Mouse (Mus musculus) adrenal gland, adult 2 months (tissue): ENCODE data around the gene Palm. TPM values are rescaled to one million over a fixed set of nuclear protein-coding genes. Genes with fewer than 3 reads are reported as not detected.

Source experiments
- microRNA-seq, 2 experiments: library from miRNA; unstranded; fragments of <30 nt; microRNA quantifications; one replicate each; pipeline ENCODE4 v1.2.0; 2021
- polyA plus RNA-seq: library from polyadenylated mRNA; depleted of rRNA; stranded (reverse); fragments of >200 nt; gene quantifications from 2 replicates; pipeline ENCODE4 v1.2.3, GENCODE M21; 2012; rRNA removed
- total RNA-seq, 2 experiments: library from RNA; stranded (reverse); gene quantifications; 2 replicates each; pipeline ENCODE4 v1.2.3; 2021

The Palm gene
- total and polyA plus RNA-seq, 3 experiments = 68.1 to 138 (median 105) TPM

Small RNA genes lying within 50 kb of the gene (microRNA-seq; reads per million reads assigned to microRNA genes)
- gene Mir6910 = 0 reads per million in 2 experiments

Other genes with a start within 250 kb of the Palm start
Only the 30 nearest of the 34 such genes appear.
- under 1 TPM; 0.10 to 0.14 TPM for gene C2cd4c, start 179.5 kb upstream of the Palm start, total RNA-seq
- 0.12 and 0.25 TPM in 2 replicates for gene C2cd4c, start 179.5 kb upstream of the Palm start, polyA plus RNA-seq
- gene Shc2, start 155.7 kb upstream of the Palm start, total RNA-seq = 1 to 10 TPM; 2.0 to 6.7 TPM
- gene Shc2, start 155.7 kb upstream of the Palm start, polyA plus RNA-seq = 4.8 and 9.1 TPM in 2 replicates
- gene Odf3l2, start 147.8 kb upstream of the Palm start, total RNA-seq = not detected
- not detected in 2 replicates for gene Odf3l2, start 147.8 kb upstream of the Palm start, polyA plus RNA-seq
- gene Madcam1, start 129.0 kb upstream of the Palm start, total RNA-seq = not detected
- gene Madcam1, start 129.0 kb upstream of the Palm start, polyA plus RNA-seq = 0.46 TPM in 1 of 2 replicates, not detected in the other
- gene Tpgs1, start 124.2 kb upstream of the Palm start, total RNA-seq = 10 to 100 TPM; 29.5 to 40.7 TPM
- 147 and 149 TPM in 2 replicates for gene Tpgs1, start 124.2 kb upstream of the Palm start, polyA plus RNA-seq
- gene Cdc34, start 111.4 kb upstream of the Palm start, total RNA-seq = 100 to 1,000 TPM in 1 of 2 experiments, 10 to 100 TPM in 1; 87.7 to 122 TPM
- 174 and 205 TPM in 2 replicates for gene Cdc34, start 111.4 kb upstream of the Palm start, polyA plus RNA-seq
- gene Gzmm, start 104.6 kb upstream of the Palm start, total RNA-seq = 1 to 10 TPM; 1.0 to 2.2 TPM
- gene Gzmm, start 104.6 kb upstream of the Palm start, polyA plus RNA-seq = 0.52 and 0.55 TPM in 2 replicates
- gene Bsg, start 89.1 kb upstream of the Palm start, total RNA-seq = 100 to 1,000 TPM; 588 to 674 TPM
- 314 and 321 TPM in 2 replicates for gene Bsg, start 89.1 kb upstream of the Palm start, polyA plus RNA-seq
- gene Hcn2, start 76.9 kb upstream of the Palm start, total RNA-seq = 1 to 10 TPM; 5.9 to 6.0 TPM
- gene Hcn2, start 76.9 kb upstream of the Palm start, polyA plus RNA-seq = 20.2 and 27.8 TPM in 2 replicates
- 10 to 100 TPM; 55.4 to 62.8 TPM for gene Polrmt, start 47.0 kb upstream of the Palm start, total RNA-seq
- 87.6 and 89.0 TPM in 2 replicates for gene Polrmt, start 47.0 kb upstream of the Palm start, polyA plus RNA-seq
- gene Fgf22, start 38.5 kb upstream of the Palm start, total RNA-seq = not detected
- gene Fgf22, start 38.5 kb upstream of the Palm start, polyA plus RNA-seq = 0.18 and 0.68 TPM in 2 replicates
- 10 to 100 TPM; 51.6 to 51.8 TPM for gene Rnf126, start 26.6 kb upstream of the Palm start, total RNA-seq
- 222 and 226 TPM in 2 replicates for gene Rnf126, start 26.6 kb upstream of the Palm start, polyA plus RNA-seq
- 10 to 100 TPM in 1 of 2 experiments, 1 to 10 TPM in 1; 10.0 to 37.2 TPM for gene Fstl3, start 16.3 kb upstream of the Palm start, total RNA-seq
- gene Fstl3, start 16.3 kb upstream of the Palm start, polyA plus RNA-seq = 47.0 and 74.7 TPM in 2 replicates
- gene Prss57, start 2.6 kb upstream of the Palm start, total RNA-seq = under 1 TPM in 1 of 2 experiments, not detected in 1; 0.21 TPM
- 0.28 TPM in 1 of 2 replicates, not detected in the other for gene Prss57, start 2.6 kb upstream of the Palm start, polyA plus RNA-seq
- gene Misp, start 27.4 kb downstream of the Palm start, total RNA-seq = under 1 TPM; 0.31 to 0.32 TPM
- gene Misp, start 27.4 kb downstream of the Palm start, polyA plus RNA-seq = 0.03 and 0.10 TPM in 2 replicates
- 100 to 1,000 TPM; 217 to 332 TPM for gene Ptbp1, start 60.9 kb downstream of the Palm start, total RNA-seq
- 175 and 259 TPM in 2 replicates for gene Ptbp1, start 60.9 kb downstream of the Palm start, polyA plus RNA-seq
- under 1 TPM; 0.62 to 0.63 TPM for gene Prtn3, start 80.9 kb downstream of the Palm start, total RNA-seq
- 3.4 and 4.1 TPM in 2 replicates for gene Prtn3, start 80.9 kb downstream of the Palm start, polyA plus RNA-seq
- 1 to 10 TPM; 1.2 to 2.2 TPM for gene Plppr3, start 81.1 kb downstream of the Palm start, total RNA-seq
- 4.2 and 4.6 TPM in 2 replicates for gene Plppr3, start 81.1 kb downstream of the Palm start, polyA plus RNA-seq
- under 1 TPM; 0.49 to 0.79 TPM for gene Elane, start 92.7 kb downstream of the Palm start, total RNA-seq
- 0.34 and 1.1 TPM in 2 replicates for gene Elane, start 92.7 kb downstream of the Palm start, polyA plus RNA-seq
- 1,000 to 10,000 TPM; 2,358 to 4,405 TPM for gene Cfd, start 97.3 kb downstream of the Palm start, total RNA-seq
- gene Cfd, start 97.3 kb downstream of the Palm start, polyA plus RNA-seq = 4,988 and 13,425 TPM in 2 replicates
- 10 to 100 TPM; 38.4 to 43.0 TPM for gene Med16, start 115.4 kb downstream of the Palm start, total RNA-seq
- 126 and 132 TPM in 2 replicates for gene Med16, start 115.4 kb downstream of the Palm start, polyA plus RNA-seq
- not detected for gene Gm26602, start 117.3 kb downstream of the Palm start, total RNA-seq
- not detected in 2 replicates for gene Gm26602, start 117.3 kb downstream of the Palm start, polyA plus RNA-seq
- gene Kiss1r, start 123.4 kb downstream of the Palm start, total RNA-seq = 1 to 10 TPM; 1.4 TPM
- 11.8 and 15.1 TPM in 2 replicates for gene Kiss1r, start 123.4 kb downstream of the Palm start, polyA plus RNA-seq
- 10 to 100 TPM; 87.8 to 93.5 TPM for gene R3hdm4, start 127.6 kb downstream of the Palm start, total RNA-seq
- gene R3hdm4, start 127.6 kb downstream of the Palm start, polyA plus RNA-seq = 197 and 231 TPM in 2 replicates
- gene Arid3a, start 133.5 kb downstream of the Palm start, total RNA-seq = 1 to 10 TPM; 4.6 to 6.5 TPM
- 5.9 and 9.1 TPM in 2 replicates for gene Arid3a, start 133.5 kb downstream of the Palm start, polyA plus RNA-seq
- gene Wdr18, start 166.6 kb downstream of the Palm start, total RNA-seq = 10 to 100 TPM; 29.4 to 31.5 TPM
- 66.1 and 66.8 TPM in 2 replicates for gene Wdr18, start 166.6 kb downstream of the Palm start, polyA plus RNA-seq
- gene Grin3b, start 177.1 kb downstream of the Palm start, total RNA-seq = under 1 TPM in 1 of 2 experiments, not detected in 1; 0.31 TPM
- 0.09 and 0.17 TPM in 2 replicates for gene Grin3b, start 177.1 kb downstream of the Palm start, polyA plus RNA-seq
- 100 to 1,000 TPM; 142 to 143 TPM for gene Tmem259, start 190.8 kb downstream of the Palm start, total RNA-seq
- gene Tmem259, start 190.8 kb downstream of the Palm start, polyA plus RNA-seq = 619 and 624 TPM in 2 replicates
- gene Cnn2, start 195.0 kb downstream of the Palm start, total RNA-seq = 10 to 100 TPM; 29.5 to 50.1 TPM
- 53.0 and 58.8 TPM in 2 replicates for gene Cnn2, start 195.0 kb downstream of the Palm start, polyA plus RNA-seq
- 10 to 100 TPM; 18.4 to 22.9 TPM for gene Abca7, start 202.9 kb downstream of the Palm start, total RNA-seq
- gene Abca7, start 202.9 kb downstream of the Palm start, polyA plus RNA-seq = 28.6 TPM in 2 replicates